Mouse (Mus musculus) thymus, postnatal 4 days (tissue): ENCODE measurements around the gene Dock3.

Experiments used
- DNase-seq: peaks from one replicate; pipeline ENCODE4 v3.0.0; 2021

The Dock3 gene

DNA sequence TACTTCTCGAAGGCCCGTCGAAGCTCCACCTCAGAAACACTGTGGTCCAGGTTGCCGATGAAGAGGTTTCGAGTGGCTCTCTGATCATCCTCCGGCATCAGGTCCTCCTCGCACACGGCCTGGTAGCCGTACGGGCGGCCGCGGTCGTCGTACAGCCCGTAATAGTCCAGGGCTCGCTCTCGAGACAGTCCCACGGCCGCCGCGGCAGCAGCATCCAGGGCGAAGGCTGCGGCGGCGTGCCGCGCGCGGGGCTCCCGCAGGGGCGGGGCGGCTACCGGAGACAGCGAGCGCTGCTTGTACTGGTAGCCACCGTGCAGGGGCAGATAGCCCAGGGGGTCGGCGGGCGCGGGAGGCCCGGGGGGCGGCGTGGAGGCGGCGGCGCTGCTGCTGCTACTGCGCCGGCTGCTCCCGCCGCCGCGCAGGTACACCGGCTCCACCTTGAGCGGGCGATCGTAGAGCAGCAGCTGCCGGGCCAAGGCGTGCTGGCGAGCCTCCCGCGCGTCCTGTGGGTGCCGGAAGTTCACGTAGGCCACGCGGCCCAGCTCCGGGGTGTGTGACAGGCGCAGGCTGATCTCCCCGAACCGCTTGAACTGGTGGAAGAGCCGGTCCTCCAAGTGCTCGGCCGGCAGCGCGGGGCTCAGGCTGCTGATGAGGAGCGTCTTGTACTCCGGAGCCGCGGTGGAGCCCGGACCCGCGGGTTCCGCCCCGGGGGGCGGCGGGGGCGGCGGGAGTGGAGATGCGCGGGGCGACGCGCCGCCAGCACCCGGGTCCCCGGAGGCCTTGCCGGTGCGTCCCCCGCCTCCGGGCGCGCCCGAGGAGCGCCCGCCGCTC lies 345.6 kb downstream of the Dock3 start:
- peak; percentile 78 for DNase-seq

DNA sequence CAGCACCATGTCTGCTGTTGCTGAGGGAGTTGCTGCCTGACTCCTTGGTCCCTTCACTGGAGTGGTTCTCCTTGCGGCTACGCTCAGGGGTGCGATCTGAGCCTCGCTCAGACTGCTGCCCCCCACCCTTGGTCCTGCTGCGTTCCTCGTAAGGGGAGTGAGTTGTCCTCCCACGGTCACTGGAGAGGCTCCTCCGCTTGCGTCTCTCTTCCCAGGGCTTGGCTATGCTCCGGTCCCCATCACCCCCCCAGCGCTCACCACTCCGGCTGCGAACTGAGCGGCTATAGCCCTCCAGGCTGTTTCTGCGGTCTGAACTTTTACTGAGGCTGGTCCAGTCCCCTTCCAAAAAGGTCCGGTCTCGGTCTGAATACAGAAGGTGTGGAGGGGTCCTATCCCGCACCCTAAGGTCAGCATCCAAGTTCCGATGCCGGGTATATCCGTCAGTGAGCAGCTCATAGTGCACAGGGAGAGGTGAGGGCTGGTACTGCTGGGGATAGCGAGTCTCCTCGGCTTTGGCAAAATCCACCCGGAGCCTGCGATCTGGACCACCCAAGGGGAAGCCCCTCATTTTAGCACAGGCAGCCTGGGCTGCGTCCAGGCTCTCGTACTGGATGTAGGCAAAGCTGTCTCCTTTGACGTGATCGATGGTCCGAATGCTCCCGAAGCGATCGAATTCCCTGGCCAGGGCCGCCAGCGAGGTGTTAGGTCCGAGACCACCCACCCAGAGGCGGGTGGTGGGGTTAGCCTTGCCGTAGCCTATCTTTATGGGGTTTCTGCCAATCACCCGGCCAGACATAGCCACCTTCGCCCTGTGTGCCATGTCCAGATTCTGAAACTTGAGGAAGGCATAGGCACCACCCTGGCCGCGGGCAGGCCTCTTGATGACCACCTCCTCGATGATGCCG lies 346.5 kb downstream of the Dock3 start:
- peak; percentile 30 for DNase-seq

DNA sequence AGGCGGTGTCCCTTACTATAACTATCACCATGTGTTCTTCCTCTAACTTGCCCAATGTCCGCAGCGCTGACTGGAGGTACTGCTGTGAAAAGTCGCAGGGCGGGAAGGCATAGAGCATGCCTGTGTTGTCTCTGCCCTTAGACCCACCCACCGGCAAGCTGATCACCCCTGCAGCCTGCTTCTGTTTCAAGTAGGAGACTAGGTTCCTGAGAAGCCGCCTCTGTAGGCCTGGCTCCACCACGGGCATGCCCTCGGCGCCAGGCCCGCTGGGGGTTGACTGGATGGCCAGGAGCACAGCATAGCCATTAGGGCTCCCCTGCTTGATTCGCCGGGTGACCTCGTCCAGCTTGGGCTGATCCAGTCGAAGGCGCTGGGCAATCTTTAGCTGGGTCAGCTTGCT lies 347.4 kb downstream of the Dock3 start:
- DNase-seq, result peak; percentile 38

DNA sequence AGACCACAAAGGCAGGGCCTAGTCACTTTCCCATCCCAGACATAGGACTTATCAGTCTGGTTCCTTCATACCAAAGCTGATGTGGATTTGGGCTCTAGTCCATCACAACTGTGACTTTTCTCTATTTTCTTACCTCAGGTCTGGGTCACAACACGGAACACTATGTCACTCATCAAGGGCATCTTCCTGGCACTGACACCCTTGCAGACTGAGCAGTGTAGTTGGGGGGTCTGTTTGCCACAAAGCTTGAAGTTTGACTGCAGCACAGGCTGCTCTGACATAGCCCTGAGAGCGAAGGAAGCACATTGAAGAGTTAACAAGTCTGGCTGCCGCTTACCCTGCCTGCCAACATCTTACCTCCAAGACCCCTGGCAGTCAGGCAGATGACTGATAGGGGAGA lies 348.6 kb downstream of the Dock3 start:
- DNase-seq, result no peak

DNA sequence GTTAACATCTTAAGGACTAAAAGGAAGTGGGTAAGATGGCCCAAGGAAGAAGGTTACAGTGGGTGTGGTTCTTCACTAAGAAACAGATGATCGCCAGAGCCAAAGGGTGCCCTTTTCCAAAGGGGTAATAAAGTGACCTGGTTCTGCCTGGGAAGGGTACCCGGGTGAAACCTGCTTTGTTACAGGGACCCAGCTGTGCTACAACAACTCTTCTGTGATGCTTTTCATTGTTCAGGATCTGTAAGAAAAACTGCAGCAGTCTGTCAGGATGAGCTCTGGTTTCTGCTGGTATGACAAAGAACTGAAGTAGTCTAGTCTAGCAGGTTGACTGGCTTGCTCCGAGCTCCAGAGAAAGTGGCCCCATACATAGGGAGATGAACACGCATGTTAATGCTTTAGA lies 349.5 kb downstream of the Dock3 start:
- DNase-seq, result no peak

DNA sequence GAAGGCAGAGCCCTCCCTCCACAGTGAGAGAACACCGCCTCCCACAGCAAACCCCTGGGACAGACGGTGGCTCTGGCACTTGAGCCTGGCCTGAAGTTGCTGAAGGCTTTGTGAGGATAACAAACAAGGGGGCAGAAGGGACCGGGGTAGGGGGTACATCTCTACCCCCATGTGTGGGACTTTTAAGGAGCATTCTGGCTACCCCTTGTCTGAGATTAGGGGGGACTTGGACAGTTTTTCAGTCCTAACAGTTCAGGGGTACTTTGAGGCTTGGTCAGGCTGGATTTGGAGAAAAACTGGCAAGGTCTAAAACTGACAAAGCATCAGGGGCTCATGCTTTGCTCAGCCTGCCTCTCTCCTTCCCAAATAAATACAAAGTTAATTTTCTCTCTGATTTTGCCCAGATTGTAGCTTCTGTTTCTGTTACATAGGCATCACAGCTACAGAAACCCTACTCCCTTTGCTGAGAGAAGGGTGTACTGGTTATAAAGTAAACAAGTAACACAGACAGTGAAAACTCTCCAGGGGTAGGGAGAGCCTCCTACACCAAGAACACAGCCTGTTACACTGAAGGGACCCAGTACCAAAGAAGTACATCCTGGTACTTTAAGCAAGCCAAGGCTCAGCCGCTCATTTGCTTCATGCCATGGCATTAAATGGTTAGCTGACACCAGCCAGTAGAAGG lies 350.5 kb downstream of the Dock3 start:
- DNase-seq, result no peak

DNA sequence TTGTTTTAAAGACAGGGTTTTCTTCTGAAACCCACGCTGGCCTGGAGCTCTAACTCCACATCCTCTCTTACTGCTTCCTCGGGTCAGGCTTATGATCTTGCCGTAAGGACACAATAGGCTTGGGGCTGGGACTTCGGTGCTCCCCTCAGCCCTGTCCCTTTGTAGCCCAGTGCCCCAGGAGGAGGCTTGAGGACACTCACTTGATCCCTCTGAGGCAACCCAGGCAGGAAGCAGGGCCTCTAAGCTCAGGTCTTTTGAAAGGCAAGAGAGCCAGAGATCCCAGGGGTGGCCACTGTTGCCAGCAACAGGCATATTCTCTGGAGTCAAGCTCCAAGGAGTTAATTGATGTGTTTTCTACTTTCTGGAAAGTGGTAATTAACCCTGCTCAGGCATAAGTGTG lies 352.2 kb downstream of the Dock3 start:
- DNase-seq, result no peak

DNA sequence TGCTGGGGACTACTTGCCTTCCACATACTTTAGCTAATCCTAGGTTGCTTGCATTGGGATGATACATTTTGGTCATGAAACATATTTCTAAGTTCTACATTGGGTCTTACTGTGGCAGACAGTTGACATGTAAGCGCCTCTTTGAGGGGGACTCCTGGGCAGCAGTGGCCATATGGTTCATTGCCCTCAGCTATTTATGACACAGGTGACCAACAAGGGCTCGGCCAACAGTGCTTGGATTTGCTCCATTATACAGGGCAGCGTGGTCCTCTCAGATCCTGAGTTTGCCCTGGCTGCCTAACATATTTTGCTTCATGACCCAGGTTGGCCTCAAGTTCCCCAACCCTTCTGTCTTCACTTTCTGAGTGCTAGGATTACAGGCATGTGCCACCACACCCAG lies 355.0 kb downstream of the Dock3 start:
- no peak for DNase-seq

DNA sequence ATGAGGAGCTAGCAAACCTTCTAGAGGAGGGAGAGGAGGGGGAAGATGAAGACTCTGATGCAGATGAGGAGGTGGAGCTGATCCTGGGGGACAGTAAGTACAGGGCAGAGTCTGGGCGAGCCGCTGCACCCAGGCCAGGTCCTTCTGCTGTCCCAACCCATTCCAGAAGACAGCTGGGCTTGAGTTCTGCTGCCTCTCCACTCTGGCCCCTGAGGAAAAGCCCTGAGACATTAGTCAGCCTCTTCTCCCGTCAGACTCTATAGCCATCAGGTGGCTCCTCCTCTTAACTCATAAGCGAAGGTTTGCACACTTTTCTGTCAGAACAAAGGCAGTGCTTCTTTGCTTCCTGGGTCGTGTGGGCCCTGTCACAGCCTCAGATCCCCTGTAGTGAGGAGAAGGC lies 357.5 kb downstream of the Dock3 start:
- DNase-seq, result no peak

DNA sequence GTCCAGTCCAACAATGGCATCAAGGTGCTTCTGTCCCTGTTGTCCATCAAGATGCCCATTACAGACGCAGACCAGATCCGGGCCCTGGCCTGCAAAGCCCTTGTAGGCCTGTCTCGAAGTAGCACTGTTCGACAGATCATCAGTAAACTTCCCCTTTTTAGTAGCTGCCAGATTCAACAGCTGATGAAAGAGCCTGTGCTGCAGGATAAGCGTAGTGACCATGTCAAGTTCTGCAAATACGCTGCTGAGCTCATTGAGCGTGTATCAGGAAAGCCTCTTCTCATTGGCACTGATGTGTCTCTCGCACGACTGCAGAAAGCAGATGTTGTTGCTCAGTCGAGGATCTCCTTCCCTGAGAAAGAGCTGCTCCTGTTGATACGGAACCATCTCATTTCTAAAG lies 373.7 kb downstream of the Dock3 start:
- no peak for DNase-seq

DNA sequence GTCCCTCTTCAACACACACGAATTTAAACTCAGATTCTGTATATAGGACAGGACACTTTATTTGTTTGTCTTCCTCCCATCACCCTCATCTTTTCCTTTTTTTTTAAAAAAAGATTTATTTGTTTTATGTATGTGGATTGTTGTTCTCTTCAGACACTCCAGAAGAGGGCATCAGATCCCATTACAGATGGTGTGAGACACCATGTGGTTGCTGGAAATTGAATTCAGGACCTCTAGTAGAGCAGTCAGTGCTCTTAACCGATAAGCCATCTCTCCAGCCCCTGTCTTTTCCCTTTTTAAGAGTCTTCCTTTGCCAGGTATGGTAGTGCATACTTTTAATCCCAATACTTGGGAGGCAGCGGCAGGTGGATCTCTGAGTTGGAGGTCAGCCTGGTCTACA lies 375.0 kb downstream of the Dock3 start:
- DNase-seq, result no peak
